Comparison of ENCODE assay signal across 9 mouse cellular contexts in genomic region chr10:78353196-78353595, GRCm38 (mm10). TPM values are rescaled to one million over a fixed set of nuclear protein-coding genes. Genes with fewer than 3 reads are reported as not detected.
DNase-seq lines count a peak whose midpoint lies in the region; ATAC-seq and TF ChIP-seq lines count a peak whose summit lies in the region.
"Had no signal": no experiment of that assay in that cellular context is flagged by ENCODE, and none has a peak within 500 bp of the region (broad histone marks: within the 10 kb centered on the region; RNA-seq: fewer than 3 reads in every experiment).

No protein-coding gene starts in this region.

- H3K27me3 ChIP-seq in kidney, embryonic 16.5 days (ENCODE audit: insufficient read depth, low read length): no peaks in the 10 kb centered on the region
- H3K27me3 ChIP-seq in forebrain, embryonic 13.5 days: no peaks in the 10 kb centered on the region
- H3K27me3 ChIP-seq in midbrain, postnatal 0 days (ENCODE audit: insufficient read depth, low read length): no peaks in the 10 kb centered on the region

- peak; percentile 42 for DNase-seq in cerebellum, adult 9-10 months
- no peak for DNase-seq in cerebellum, postnatal 14 days
- DNase-seq in kidney, adult 8-10 months: no peak
- DNase-seq in midbrain, postnatal 0 days (ENCODE audit: low spot score): no peak
- DNase-seq in ovary, adult 18-20 months (ENCODE audit: low spot score): no peak
- DNase-seq: cerebellum, postnatal 36 days had no signal

- H3K4me3 ChIP-seq in kidney, embryonic 16.5 days (ENCODE audit: low read length): no peak overlapping the region; the same call in 1 of the 2 replicates
- H3K4me3 ChIP-seq in forebrain, embryonic 13.5 days: no peak overlapping the region
- no peak overlapping the region for H3K4me3 ChIP-seq in midbrain, postnatal 0 days (ENCODE audit: low read depth, low read length)

- no peaks in the 10 kb centered on the region for H3K9me3 ChIP-seq in kidney, embryonic 16.5 days (ENCODE audit: low read length)
- H3K9me3 ChIP-seq in forebrain, embryonic 13.5 days (replicated peaks): no peaks in the 10 kb centered on the region
- no peaks in the 10 kb centered on the region for H3K9me3 ChIP-seq in midbrain, postnatal 0 days (ENCODE audit: low read length)

- H3K36me3 ChIP-seq in kidney, embryonic 16.5 days (ENCODE audit: insufficient read depth, low read length): peaks cover 2% of the 10 kb centered on the region
- 0 out of 2 replicates have a peak, but pooled peaks cover 2% of the 10 kb centered on the region for H3K36me3 ChIP-seq in forebrain, embryonic 13.5 days (ENCODE audit: poor library complexity, severe bottlenecking)
- no peaks in the 10 kb centered on the region for H3K36me3 ChIP-seq in midbrain, postnatal 0 days (ENCODE audit: insufficient read depth, low read length)

- peak overlapping the region; percentile 91 for H3K27ac ChIP-seq in kidney, embryonic 16.5 days (ENCODE audit: low read length)
- no peak overlapping the region for H3K27ac ChIP-seq in forebrain, embryonic 13.5 days
- H3K27ac ChIP-seq in midbrain, postnatal 0 days (ENCODE audit: low read depth, low read length): no peak overlapping the region

- 46% methylated on average over 4 of the region's 4 CpGs for WGBS in kidney, embryonic 16.5 days
- WGBS in forebrain, embryonic 13.5 days: 71% methylated on average over 4 of the region's 4 CpGs
- 66% methylated on average over 4 of the region's 4 CpGs for WGBS in midbrain, postnatal 0 days

- ATAC-seq in kidney, embryonic 16.5 days (ENCODE audit: low FRiP score, low TSS enrichment): no peak
- ATAC-seq in forebrain, embryonic 13.5 days: no peak
- no peak for ATAC-seq in midbrain, postnatal 0 days (ENCODE audit: low FRiP score)
- no peak for ATAC-seq in erythroblast, adult 5-6 weeks (replicated peaks; ENCODE audit: low FRiP score, poor library complexity, severe bottlenecking)

- H3K9ac ChIP-seq in kidney, embryonic 16.5 days (replicated peaks; ENCODE audit: low read length): peak overlapping the region; percentile 99; the same call in 1 of the 2 replicates
- peak overlapping the region; percentile 99 for H3K9ac ChIP-seq in forebrain, embryonic 13.5 days
- peak overlapping the region; percentile 98; the same call in 1 of the 2 replicates for H3K9ac ChIP-seq in midbrain, postnatal 0 days (replicated peaks; ENCODE audit: low read length, poor library complexity, severe bottlenecking)

- H3K4me2 ChIP-seq in kidney, embryonic 16.5 days (replicated peaks; ENCODE audit: low read depth, low read length): peak overlapping the region; percentile 73
- H3K4me2 ChIP-seq in forebrain, embryonic 13.5 days: peak overlapping the region; percentile 88; the same call in 1 of the 2 replicates
- peak overlapping the region; percentile 87 for H3K4me2 ChIP-seq in midbrain, postnatal 0 days (ENCODE audit: low read depth, low read length, poor library complexity, severe bottlenecking)

- H3K4me1 ChIP-seq in kidney, embryonic 16.5 days (ENCODE audit: insufficient read depth, low read length): peaks cover 55% of the 10 kb centered on the region
- peaks cover 31% of the 10 kb centered on the region for H3K4me1 ChIP-seq in forebrain, embryonic 13.5 days
- peaks cover 9% of the 10 kb centered on the region for H3K4me1 ChIP-seq in midbrain, postnatal 0 days (ENCODE audit: insufficient read depth, low read length)

- TF ChIP-seq CTCF in midbrain, postnatal 0 days (IDR thresholded peaks at IDR 0.05): no peak

RNA-seq across cellular contexts. Expression of gene Agpat3, which starts 0.9 kb away (rescaled TPM):
- 48.2 and 81.9 TPM in 2 replicates for polyA plus RNA-seq in kidney, embryonic 16.5 days (2015; fragmentation: Nextera tagmentation; extraction: Ambion mirVana)
- 45.9 and 50.0 TPM in 2 replicates for polyA plus RNA-seq in forebrain, embryonic 13.5 days (2015; fragmentation: Nextera tagmentation; extraction: Ambion mirVana)
- total RNA-seq in midbrain, postnatal 0 days (2014; rRNA removed): 106 and 137 TPM in 2 replicates
- 91.7 and 96.8 TPM in 2 replicates for polyA plus RNA-seq in midbrain, postnatal 0 days (2015; fragmentation: Nextera tagmentation; extraction: Ambion mirVana)
- total RNA-seq in erythroblast, adult 5-6 weeks (2015; ENCODE audit: low replicate concordance): 3.3 and 5.8 TPM in 2 replicates
- 2.6 and 3.2 TPM in 2 replicates for total RNA-seq in erythroblast, adult 5-6 weeks (2017; ENCODE audit: low replicate concordance)

RNA-seq across cellular contexts. Expression of gene Rrp1, which starts 59.6 kb away (rescaled TPM):
- polyA plus RNA-seq in kidney, embryonic 16.5 days (2015; fragmentation: Nextera tagmentation; extraction: Ambion mirVana): 325 and 328 TPM in 2 replicates
- polyA plus RNA-seq in forebrain, embryonic 13.5 days (2015; fragmentation: Nextera tagmentation; extraction: Ambion mirVana): 354 and 366 TPM in 2 replicates
- 219 and 237 TPM in 2 replicates for total RNA-seq in midbrain, postnatal 0 days (2014; rRNA removed)
- polyA plus RNA-seq in midbrain, postnatal 0 days (2015; fragmentation: Nextera tagmentation; extraction: Ambion mirVana): 439 and 462 TPM in 2 replicates
- total RNA-seq in erythroblast, adult 5-6 weeks (2015; ENCODE audit: low replicate concordance): 4.8 and 17.3 TPM in 2 replicates
- 44.9 and 46.9 TPM in 2 replicates for total RNA-seq in erythroblast, adult 5-6 weeks (2017; ENCODE audit: low replicate concordance)
